Mouse (Mus musculus) stomach, embryonic 16.5 days (tissue): ENCODE data around the gene Med28. TPM values are rescaled to one million over a fixed set of nuclear protein-coding genes. Genes with fewer than 3 reads are reported as not detected.

Experiments used
- ATAC-seq: fragments of 200-750 bp; cut with Nextera tagmentation; 2 replicates; pipeline ENCODE4 v1.8.0; 2017; ENCODE audit warnings: moderate number of reproducible peaks, moderate TSS enrichment; ENCODE audit not compliant: insufficient read depth, low FRiP score
- H3K27ac ChIP-seq: fragments of 300-500 bp; sonication (generic); 2 replicates; pipeline ENCODE4 v1.5.1; 2014; ENCODE audit warnings: low read length
- H3K27me3 ChIP-seq: fragments of 300-500 bp; sonication (generic); 2 replicates; pipeline ENCODE4 v1.6.1; 2014; ENCODE audit warnings: low read length, control low read depth, mixed read lengths; ENCODE audit not compliant: control insufficient read depth, insufficient read depth
- H3K36me3 ChIP-seq: fragments of 300-500 bp; sonication (generic); 2 replicates; pipeline ENCODE4 v1.6.1; 2014; ENCODE audit warnings: low read length; ENCODE audit not compliant: control insufficient read depth, insufficient read depth
- H3K4me1 ChIP-seq: fragments of 300-500 bp; sonication (generic); 2 replicates; pipeline ENCODE4 v1.6.1; 2014; ENCODE audit warnings: low read length, control low read depth, mixed read lengths; ENCODE audit not compliant: control insufficient read depth, insufficient read depth
- H3K4me2 ChIP-seq: fragments of 300-500 bp; sonication (generic); 2 replicates; pipeline ENCODE4 v1.6.1; 2014; ENCODE audit warnings: low read depth, low read length, mixed read lengths
- H3K4me3 ChIP-seq: fragments of 300-500 bp; sonication (generic); replicated peaks from 2 replicates; pipeline ENCODE4 v1.5.1; 2014; ENCODE audit warnings: mild to moderate bottlenecking, low read length
- H3K9ac ChIP-seq: fragments of 300-500 bp; sonication (generic); 2 replicates; pipeline ENCODE4 v1.6.1; 2014; ENCODE audit warnings: low read length
- H3K9me3 ChIP-seq: fragments of 300-500 bp; sonication (generic); replicated peaks from 2 replicates; pipeline ENCODE4 v1.6.1; 2016; ENCODE audit warnings: low read length, control low read depth; ENCODE audit not compliant: control insufficient read depth
- WGBS: fragments of 180-500 bp; shearing (Covaris S2); extraction: QIAGEN DNeasy Blood & Tissue Kit; methylation state at CpG from one replicate; pipeline ENCODE4 v1.1.7; 2014; 5-methylcytosine and 5-hydroxymethylcytosine counted together
- polyA plus RNA-seq: library from polyadenylated mRNA; unstranded; fragments of >200 nt; fragmentation: Nextera tagmentation; extraction: Ambion mirVana; gene quantifications from 2 replicates; pipeline ENCODE4 v1.2.1, GENCODE M21; 2015

The Med28 gene
- polyA plus RNA-seq, 1 experiment from 2014 or later, result 194 TPM

GRCm38 (mm10) chr5:45565829-45566228 is 45.8 kb downstream of the Med28 start:
- no peak overlapping the region for H3K9ac ChIP-seq
- no peaks in the 10 kb centered on the region for H3K4me1 ChIP-seq
- no peak overlapping the region for H3K4me3 ChIP-seq
- no peak overlapping the region for H3K27ac ChIP-seq
- H3K9me3 ChIP-seq, result no peaks in the 10 kb centered on the region
- no peak for ATAC-seq
- no peaks in the 10 kb centered on the region for H3K36me3 ChIP-seq
- H3K27me3 ChIP-seq, result no peaks in the 10 kb centered on the region
- no peak overlapping the region for H3K4me2 ChIP-seq
- WGBS, result 91% methylated on average over 1 of the region's 1 CpGs

DNA sequence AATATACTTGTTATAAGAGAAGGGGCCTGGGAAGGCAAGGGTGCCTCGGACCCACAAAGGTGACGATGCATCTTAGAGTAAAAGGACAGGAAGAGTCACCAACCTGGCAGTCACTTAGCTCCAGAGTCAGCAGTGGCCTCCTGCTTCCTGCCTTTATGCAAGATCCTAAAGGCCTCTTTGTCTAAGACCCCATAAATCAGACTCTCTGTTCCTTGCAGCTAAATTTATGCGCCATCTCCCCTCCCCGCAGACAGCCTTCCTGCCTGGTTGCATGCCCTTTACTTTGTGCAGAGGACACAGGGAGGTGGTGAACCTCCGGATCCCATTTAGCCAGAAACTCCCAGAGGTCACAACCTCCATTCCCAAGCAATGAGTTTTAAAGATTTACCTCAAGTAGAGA is 52.8 kb downstream of the Med28 start:
- WGBS, result 52% methylated on average over 5 of the region's 5 CpGs

GRCm38 (mm10) chr5:45576716-45577115 is 56.7 kb downstream of the Med28 start:
- Histone ChIP-seq H3K9me3 (no peaks in the 10 kb centered on the region), H3K4me1 (no peaks in the 10 kb centered on the region), H3K4me2 (no peak overlapping the region), H3K36me3 (no peaks in the 10 kb centered on the region), H3K27ac (no peak overlapping the region), H3K27me3 (no peaks in the 10 kb centered on the region), H3K9ac (no peak overlapping the region), H3K4me3 (no peak overlapping the region)
- ATAC-seq, result 0 out of 2 replicates have a peak, but pooled peaks have one; percentile 25
- WGBS, result 22% methylated on average over 3 of the region's 3 CpGs

More for the DNA sequence above, 52.8 kb downstream of the Med28 start:
- Histone ChIP-seq H3K9ac (no peak overlapping the region), H3K36me3 (no peaks in the 10 kb centered on the region), H3K9me3 (no peaks in the 10 kb centered on the region), H3K27ac (no peak overlapping the region), H3K4me1 (no peaks in the 10 kb centered on the region), H3K27me3 (no peaks in the 10 kb centered on the region), H3K4me3 (no peak overlapping the region), H3K4me2 (no peak overlapping the region)
- ATAC-seq, result no peak

DNA sequence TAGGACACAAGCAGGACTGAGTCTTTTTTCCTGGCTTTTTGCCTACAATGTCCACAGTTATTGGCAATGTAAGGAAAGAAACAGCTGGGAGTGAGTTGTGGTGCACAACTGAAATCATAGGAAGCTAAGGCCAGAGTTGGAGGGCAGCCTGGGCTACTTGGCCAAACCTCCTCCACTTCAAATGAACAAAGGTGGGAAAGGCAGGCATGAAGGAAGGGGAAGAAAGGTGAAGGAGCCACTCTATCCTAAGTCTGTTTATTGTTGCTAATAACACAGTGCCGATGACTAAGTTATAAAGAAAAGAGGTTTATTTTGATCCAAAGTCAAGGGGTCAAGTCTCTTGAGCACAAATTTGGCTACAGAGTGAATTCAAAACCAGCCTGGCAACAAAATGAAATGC is 57.3 kb downstream of the Med28 start:
- H3K4me1 ChIP-seq, result no peaks in the 10 kb centered on the region
- H3K9me3 ChIP-seq, result no peaks in the 10 kb centered on the region
- 57% methylated on average over 1 of the region's 1 CpGs for WGBS
- H3K27me3 ChIP-seq, result no peaks in the 10 kb centered on the region
- no peak overlapping the region for H3K9ac ChIP-seq
- H3K27ac ChIP-seq, result no peak overlapping the region
- no peaks in the 10 kb centered on the region for H3K36me3 ChIP-seq
- H3K4me2 ChIP-seq, result no peak overlapping the region
- H3K4me3 ChIP-seq, result no peak overlapping the region
- ATAC-seq, result no peak

Other genes with a start within 250 kb of the Med28 start
- gene Qdpr, start 70.0 kb upstream of the Med28 start, polyA plus RNA-seq, result 124 and 145 TPM in 2 replicates
- gene Clrn2, start 66.5 kb upstream of the Med28 start, polyA plus RNA-seq, result not detected in 2 replicates
- gene Lap3, start 26.9 kb upstream of the Med28 start, polyA plus RNA-seq, result 86.7 and 88.2 TPM in 2 replicates
- 2.8 and 3.1 TPM in 2 replicates for gene Fam184b, start 119.4 kb downstream of the Med28 start, polyA plus RNA-seq
- gene Ncapg, start 149.7 kb downstream of the Med28 start, polyA plus RNA-seq, result 41.2 and 44.2 TPM in 2 replicates